In genomic region chr3:126586134-126586533, GRCm38 (mm10) we compare ENCODE assay signal across 17 mouse cellular contexts.
"Had no signal": no experiment of that assay in that cellular context is flagged by ENCODE, and none has a peak within 500 bp of the region (broad histone marks: within the 10 kb centered on the region; RNA-seq: fewer than 3 reads in every experiment).

No protein-coding gene starts in this region.

- H3K9me3 ChIP-seq: lung, embryonic 15.5 days; midbrain, embryonic 13.5 days; midbrain, embryonic 15.5 days; neural tube, embryonic 12.5 days; stomach, embryonic 15.5 days had no signal

- DNase-seq: lung, adult 18-20 months; lung, postnatal 14 days; lung, postnatal 36 days; right cerebral cortex, postnatal 14 days; thymus, adult 2 months; thymus, postnatal 25 days; thymus, postnatal 4 days had no signal

- ATAC-seq: lung, postnatal 0 days; midbrain, embryonic 13.5 days; midbrain, embryonic 15.5 days had no signal

- H3K27me3 ChIP-seq: lung, embryonic 15.5 days; megakaryocyte, embryonic 14.5 days; midbrain, embryonic 13.5 days; midbrain, embryonic 15.5 days; neural tube, embryonic 12.5 days; stomach, embryonic 15.5 days had no signal

- H3K27ac ChIP-seq: lung, embryonic 15.5 days; macrophage; midbrain, embryonic 13.5 days; midbrain, embryonic 15.5 days; neural tube, embryonic 12.5 days; stomach, embryonic 15.5 days; stomach, postnatal 0 days had no signal

- H3K9ac ChIP-seq: lung, embryonic 15.5 days; midbrain, embryonic 13.5 days; midbrain, embryonic 15.5 days; neural tube, embryonic 12.5 days; stomach, embryonic 15.5 days had no signal

- H3K4me3 ChIP-seq: lung, embryonic 15.5 days; megakaryocyte, embryonic 14.5 days; midbrain, embryonic 13.5 days; midbrain, embryonic 15.5 days; neural tube, embryonic 12.5 days; stomach, embryonic 15.5 days had no signal

- H3K36me3 ChIP-seq: lung, embryonic 15.5 days; midbrain, embryonic 13.5 days; midbrain, embryonic 15.5 days; neural tube, embryonic 12.5 days; stomach, embryonic 15.5 days had no signal

- H3K4me2 ChIP-seq: lung, embryonic 15.5 days; midbrain, embryonic 11.5 days; midbrain, embryonic 13.5 days; midbrain, embryonic 15.5 days; neural tube, embryonic 12.5 days; stomach, embryonic 15.5 days had no signal

- H3K4me1 ChIP-seq: lung, embryonic 15.5 days; megakaryocyte, embryonic 14.5 days; midbrain, embryonic 13.5 days; midbrain, embryonic 15.5 days; neural tube, embryonic 12.5 days; stomach, embryonic 15.5 days had no signal
